Mouse (Mus musculus): ENCODE data around the gene Hnrnpl. TPM values are rescaled to one million over a fixed set of nuclear protein-coding genes. Genes with fewer than 3 reads are reported as not detected.
A peak's percentile ranks its signal among the peaks of the same experiment; 100 is the strongest.

Hnrnpl gene
- polyA plus RNA-seq, 1 experiment from 2014 or later, result 180 TPM

- no peaks in the 10 kb centered on the region for H3K4me1 ChIP-seq (ENCODE audit: control insufficient read depth, insufficient read depth, low read length)
- H3K9me3 ChIP-seq (ENCODE audit: control insufficient read depth, low read length), result no peaks in the 10 kb centered on the region
- no peaks in the 10 kb centered on the region for H3K27me3 ChIP-seq (replicated peaks; ENCODE audit: control insufficient read depth, insufficient read depth, low read length)
- no peak within 1 kb of the TSS for H3K4me2 ChIP-seq (ENCODE audit: low read depth, low read length)
- H3K36me3 ChIP-seq (ENCODE audit: control insufficient read depth, insufficient read depth, low read length), result peaks cover 31% of the 10 kb centered on the region
- 81% methylated on average over 6 of the region's 6 CpGs for WGBS
- H3K4me3 ChIP-seq (ENCODE audit: low read depth, low read length), result no peak within 1 kb of the TSS
- no peak within 1 kb of the TSS for H3K9ac ChIP-seq (ENCODE audit: low read depth, low read length)
- ATAC-seq (ENCODE audit: low read depth) (no peak), DNase-seq (ENCODE audit: low spot score) (no peak)
- H3K27ac ChIP-seq (replicated peaks; ENCODE audit: low read depth, low read length), result no peak within 1 kb of the TSS
Measured at GRCm38 (mm10) chr7:28833723-28834347, 25.5 kb downstream of the Hnrnpl start, which contains the start of gene Lgals4. Gene Lgals4 (plus strand): TSS chr7:28833854.

DNA sequence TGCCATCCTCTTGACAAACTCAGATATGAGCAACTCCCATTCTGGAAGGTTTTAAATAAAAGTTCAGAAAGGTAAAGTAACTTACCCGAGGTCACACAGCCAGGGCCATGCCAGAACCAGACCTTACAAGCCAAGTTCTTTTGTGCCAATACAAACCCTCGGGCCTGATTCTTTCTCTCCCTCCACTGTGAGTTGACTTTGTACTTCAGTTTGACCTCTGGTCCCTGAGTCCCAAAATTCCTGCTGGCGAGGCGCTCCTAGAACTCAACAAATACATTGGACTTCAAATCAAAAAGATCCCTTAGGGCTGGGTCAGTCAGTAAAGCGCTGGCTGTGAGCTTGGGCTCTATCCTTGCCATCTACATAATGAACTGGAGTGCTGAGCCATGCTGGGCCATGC lies 28.6 kb downstream of the Hnrnpl start:
- no peak overlapping the region for H3K27ac ChIP-seq (replicated peaks; ENCODE audit: low read depth, low read length)
- no peak overlapping the region for H3K4me3 ChIP-seq (ENCODE audit: low read depth, low read length)
- DNase-seq (ENCODE audit: low spot score) (no peak), ATAC-seq (ENCODE audit: low read depth) (no peak)
- H3K4me2 ChIP-seq (ENCODE audit: low read depth, low read length), result no peak overlapping the region
- 82% methylated on average over 5 of the region's 5 CpGs for WGBS
- H3K4me1 ChIP-seq (ENCODE audit: control insufficient read depth, insufficient read depth, low read length), result no peaks in the 10 kb centered on the region
- no peaks in the 10 kb centered on the region for H3K9me3 ChIP-seq (ENCODE audit: control insufficient read depth, low read length)
- no peaks in the 10 kb centered on the region for H3K27me3 ChIP-seq (replicated peaks; ENCODE audit: control insufficient read depth, insufficient read depth, low read length)
- peaks cover 4% of the 10 kb centered on the region for H3K36me3 ChIP-seq (ENCODE audit: control insufficient read depth, insufficient read depth, low read length)
- no peak overlapping the region for H3K9ac ChIP-seq (ENCODE audit: low read depth, low read length)

DNA sequence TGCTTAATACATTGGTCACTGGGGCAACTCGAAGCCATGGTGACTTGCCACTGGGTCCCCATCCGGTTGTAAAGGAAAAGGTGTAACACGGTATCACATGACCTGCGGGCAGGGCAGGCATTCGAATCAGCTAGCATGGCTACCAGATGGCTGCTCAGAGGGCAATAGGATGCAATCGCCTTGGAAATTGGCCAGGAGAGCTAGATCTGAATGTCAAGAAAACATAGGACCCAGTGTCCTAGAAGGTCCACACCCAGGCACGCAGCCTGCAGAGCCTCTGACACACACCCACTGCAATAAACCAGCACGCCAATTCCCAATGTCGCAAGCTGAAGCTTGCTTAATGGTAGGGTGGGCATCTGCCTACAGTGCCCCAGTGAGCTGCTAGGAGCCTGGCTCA lies 30.0 kb downstream of the Hnrnpl start:
- no peak for ATAC-seq (ENCODE audit: low read depth)
- H3K36me3 ChIP-seq (ENCODE audit: control insufficient read depth, insufficient read depth, low read length), result no peaks in the 10 kb centered on the region
- WGBS, result 76% methylated on average over 9 of the region's 9 CpGs

DNA sequence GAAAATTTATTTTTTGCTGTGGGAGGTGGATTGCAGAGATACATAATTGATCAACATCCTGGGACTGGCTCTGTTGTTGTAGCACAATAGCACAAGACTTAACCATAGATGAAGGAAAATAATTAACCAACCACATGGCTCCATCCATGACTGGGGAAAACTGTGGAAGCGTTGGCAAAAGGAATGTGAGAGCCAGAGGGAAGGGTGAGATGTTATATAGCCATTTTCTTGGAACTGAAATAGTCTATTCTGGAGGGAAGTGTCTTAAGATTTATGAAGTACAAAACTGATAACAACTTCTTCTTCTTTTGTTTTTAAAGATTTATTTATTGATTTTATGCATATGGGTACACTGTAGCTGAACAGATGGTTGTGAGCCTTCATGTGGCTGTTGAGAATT lies 38.9 kb downstream of the Hnrnpl start:
- DNase-seq (ENCODE audit: low spot score), result no peak
- H3K36me3 ChIP-seq (ENCODE audit: control insufficient read depth, insufficient read depth, low read length), result no peaks in the 10 kb centered on the region
- 76% methylated on average over 1 of the region's 1 CpGs for WGBS

More for the DNA sequence above, 30.0 kb downstream of the Hnrnpl start:
- no peak overlapping the region for H3K4me3 ChIP-seq (ENCODE audit: low read depth, low read length)
- no peaks in the 10 kb centered on the region for H3K4me1 ChIP-seq (ENCODE audit: control insufficient read depth, insufficient read depth, low read length)
- no peak overlapping the region for H3K9ac ChIP-seq (ENCODE audit: low read depth, low read length)
- H3K27me3 ChIP-seq (replicated peaks; ENCODE audit: control insufficient read depth, insufficient read depth, low read length), result no peaks in the 10 kb centered on the region
- no peaks in the 10 kb centered on the region for H3K9me3 ChIP-seq (ENCODE audit: control insufficient read depth, low read length)
- DNase-seq (ENCODE audit: low spot score), result no peak
- no peak overlapping the region for H3K4me2 ChIP-seq (ENCODE audit: low read depth, low read length)
- no peak overlapping the region for H3K27ac ChIP-seq (replicated peaks; ENCODE audit: low read depth, low read length)

DNA sequence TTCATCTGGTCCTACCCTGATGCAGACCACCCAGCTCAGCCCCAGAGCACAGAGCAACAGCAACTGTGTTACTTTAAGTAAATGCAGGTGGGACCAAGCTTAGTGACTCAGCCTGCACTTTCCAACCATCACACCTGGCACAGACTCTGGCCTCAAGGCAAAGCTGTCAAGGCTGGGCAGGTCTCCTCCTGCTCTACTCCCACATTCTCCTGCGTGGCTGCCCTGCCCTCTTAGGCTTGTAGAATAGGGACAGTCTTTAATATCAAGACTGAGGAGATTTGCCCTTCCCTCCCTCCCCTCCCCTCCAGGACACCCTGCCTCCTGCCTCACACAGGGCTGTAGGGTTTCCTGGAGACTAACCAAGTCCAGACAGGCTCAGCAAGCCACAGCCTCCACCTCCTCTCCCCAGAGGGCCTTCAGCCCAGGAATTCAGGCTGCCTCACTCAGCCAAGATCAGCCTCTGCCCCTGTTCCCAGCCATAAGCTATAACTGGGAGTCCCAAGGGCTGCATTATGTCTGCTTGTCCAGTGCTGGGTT lies 41.4 kb downstream of the Hnrnpl start:
- H3K9me3 ChIP-seq (ENCODE audit: control insufficient read depth, low read length), result no peaks in the 10 kb centered on the region
- 25% methylated on average over 1 of the region's 1 CpGs for WGBS
- H3K4me3 ChIP-seq (ENCODE audit: low read depth, low read length), result no peak overlapping the region
- H3K27ac ChIP-seq (replicated peaks; ENCODE audit: low read depth, low read length), result peak overlapping the region; percentile 67
- no peaks in the 10 kb centered on the region for H3K36me3 ChIP-seq (ENCODE audit: control insufficient read depth, insufficient read depth, low read length)
- DNase-seq (ENCODE audit: low spot score) (peak; percentile 84), ATAC-seq (ENCODE audit: low read depth) (peak; percentile 90)
- no peak overlapping the region for H3K4me2 ChIP-seq (ENCODE audit: low read depth, low read length)
- H3K9ac ChIP-seq (ENCODE audit: low read depth, low read length), result no peak overlapping the region
- peaks cover 5% of the 10 kb centered on the region; the same call in 1 of the 2 replicates for H3K4me1 ChIP-seq (ENCODE audit: control insufficient read depth, insufficient read depth, low read length)
- no peaks in the 10 kb centered on the region for H3K27me3 ChIP-seq (replicated peaks; ENCODE audit: control insufficient read depth, insufficient read depth, low read length)

More for the DNA sequence above, 38.9 kb downstream of the Hnrnpl start:
- Histone ChIP-seq H3K27me3 (replicated peaks; ENCODE audit: control insufficient read depth, insufficient read depth, low read length) (no peaks in the 10 kb centered on the region), H3K27ac (replicated peaks; ENCODE audit: low read depth, low read length) (no peak overlapping the region), H3K4me1 (ENCODE audit: control insufficient read depth, insufficient read depth, low read length) (peaks cover 5% of the 10 kb centered on the region; the same call in 1 of the 2 replicates), H3K9ac (ENCODE audit: low read depth, low read length) (no peak overlapping the region), H3K4me3 (ENCODE audit: low read depth, low read length) (no peak overlapping the region), H3K4me2 (ENCODE audit: low read depth, low read length) (no peak overlapping the region), H3K9me3 (ENCODE audit: control insufficient read depth, low read length) (no peaks in the 10 kb centered on the region)
- ATAC-seq (ENCODE audit: low read depth), result no peak

DNA sequence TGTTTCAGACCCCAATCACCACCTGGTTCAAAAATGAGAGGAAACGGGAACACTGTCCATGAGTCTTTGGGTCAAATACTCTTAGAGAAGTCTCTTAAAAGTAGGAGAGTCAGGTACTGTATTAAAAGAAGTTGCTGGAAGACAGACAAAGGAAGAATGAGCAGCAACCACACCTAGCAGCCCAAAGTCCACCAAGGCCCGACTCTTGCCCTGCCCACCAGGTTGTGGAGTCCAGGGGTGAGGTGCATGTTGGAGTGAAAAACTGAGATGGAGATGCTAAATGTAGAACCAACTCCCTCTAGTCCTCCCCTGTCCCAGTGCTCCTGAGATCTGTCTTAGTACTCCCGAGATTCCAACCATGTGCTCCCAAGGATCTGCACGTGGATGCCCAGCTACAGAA lies 42.3 kb downstream of the Hnrnpl start:
- H3K9me3 ChIP-seq (ENCODE audit: control insufficient read depth, low read length), result no peaks in the 10 kb centered on the region
- H3K9ac ChIP-seq (ENCODE audit: low read depth, low read length), result no peak overlapping the region
- H3K27me3 ChIP-seq (replicated peaks; ENCODE audit: control insufficient read depth, insufficient read depth, low read length), result no peaks in the 10 kb centered on the region
- DNase-seq (ENCODE audit: low spot score) (no peak), ATAC-seq (ENCODE audit: low read depth) (no peak)
- no peaks in the 10 kb centered on the region for H3K36me3 ChIP-seq (ENCODE audit: control insufficient read depth, insufficient read depth, low read length)
- H3K4me1 ChIP-seq (ENCODE audit: control insufficient read depth, insufficient read depth, low read length), result peaks cover 5% of the 10 kb centered on the region; the same call in 1 of the 2 replicates
- H3K4me2 ChIP-seq (ENCODE audit: low read depth, low read length), result no peak overlapping the region
- no peak overlapping the region for H3K4me3 ChIP-seq (ENCODE audit: low read depth, low read length)
- 0 out of 2 replicates have a peak overlapping the region, but pooled peaks have one; percentile 15 for H3K27ac ChIP-seq (replicated peaks; ENCODE audit: low read depth, low read length)
- 81% methylated on average over 4 of the region's 4 CpGs for WGBS

DNA sequence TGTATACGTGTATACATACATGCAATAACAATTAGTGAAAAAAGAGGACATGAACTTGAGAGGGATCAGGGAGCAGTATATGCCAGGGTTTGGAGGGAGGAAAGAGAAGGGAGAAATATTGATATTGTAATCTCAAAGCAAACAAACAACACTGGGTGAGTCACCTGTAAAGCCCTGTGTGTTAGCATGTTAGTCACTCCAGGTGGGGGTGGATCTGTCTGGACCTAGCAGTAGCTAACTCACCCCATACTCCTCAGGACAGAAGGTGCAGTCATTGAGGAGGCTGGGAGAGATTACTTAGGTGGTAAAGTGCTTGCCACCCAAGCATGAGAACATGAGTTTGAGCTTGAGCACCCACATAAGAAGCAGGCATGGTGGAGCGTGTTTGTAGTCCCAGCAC lies 51.6 kb downstream of the Hnrnpl start:
- Histone ChIP-seq H3K27me3 (replicated peaks; ENCODE audit: control insufficient read depth, insufficient read depth, low read length) (no peaks in the 10 kb centered on the region), H3K4me1 (ENCODE audit: control insufficient read depth, insufficient read depth, low read length) (peaks cover 11% of the 10 kb centered on the region; the same call in 1 of the 2 replicates), H3K27ac (replicated peaks; ENCODE audit: low read depth, low read length) (no peak overlapping the region), H3K9me3 (ENCODE audit: control insufficient read depth, low read length) (no peaks in the 10 kb centered on the region), H3K4me3 (ENCODE audit: low read depth, low read length) (no peak overlapping the region), H3K4me2 (ENCODE audit: low read depth, low read length) (no peak overlapping the region), H3K36me3 (ENCODE audit: control insufficient read depth, insufficient read depth, low read length) (no peaks in the 10 kb centered on the region), H3K9ac (ENCODE audit: low read depth, low read length) (no peak overlapping the region)
- no peak for DNase-seq (ENCODE audit: low spot score)
- 80% methylated on average over 2 of the region's 2 CpGs for WGBS
- ATAC-seq (ENCODE audit: low read depth), result no peak

DNA sequence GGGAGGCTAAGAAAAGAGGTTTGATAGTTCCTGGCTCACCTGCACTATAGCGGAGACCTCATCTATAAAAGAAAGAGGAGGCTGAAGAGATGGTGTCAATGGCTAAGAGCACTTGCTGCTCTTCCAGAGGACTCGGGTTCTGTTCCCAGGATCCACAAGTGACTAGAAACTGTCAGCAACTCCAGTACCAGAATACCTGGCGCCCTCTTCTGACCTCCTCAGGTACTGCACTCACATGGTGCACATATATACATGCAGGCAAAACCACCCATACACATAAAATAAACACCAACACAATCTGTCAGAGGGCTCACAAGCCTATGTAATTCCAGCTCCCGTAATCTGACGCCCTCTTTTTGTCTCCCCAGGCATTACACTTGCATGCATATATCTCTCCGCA lies 52.6 kb downstream of the Hnrnpl start:
- H3K4me2 ChIP-seq (ENCODE audit: low read depth, low read length), result no peak overlapping the region
- no peaks in the 10 kb centered on the region for H3K36me3 ChIP-seq (ENCODE audit: control insufficient read depth, insufficient read depth, low read length)
- no peak overlapping the region for H3K27ac ChIP-seq (replicated peaks; ENCODE audit: low read depth, low read length)
- H3K4me3 ChIP-seq (ENCODE audit: low read depth, low read length), result no peak overlapping the region
- DNase-seq (ENCODE audit: low spot score) (no peak), ATAC-seq (ENCODE audit: low read depth) (no peak)
- H3K9ac ChIP-seq (ENCODE audit: low read depth, low read length), result no peak overlapping the region
- 84% methylated on average over 6 of the region's 6 CpGs for WGBS
- peaks cover 15% of the 10 kb centered on the region; the same call in 1 of the 2 replicates for H3K4me1 ChIP-seq (ENCODE audit: control insufficient read depth, insufficient read depth, low read length)
- no peaks in the 10 kb centered on the region for H3K27me3 ChIP-seq (replicated peaks; ENCODE audit: control insufficient read depth, insufficient read depth, low read length)
- H3K9me3 ChIP-seq (ENCODE audit: control insufficient read depth, low read length), result no peaks in the 10 kb centered on the region

All from embryonic facial prominence, embryonic 14.5 days (tissue).